Mouse (Mus musculus) MEL (cell line): ENCODE measurements around the gene Tsen15. TPM values are rescaled to one million over a fixed set of nuclear protein-coding genes. Genes with fewer than 3 reads are reported as not detected.

Experiments
- DNase-seq: peaks from one replicate; pipeline ENCODE4 v3.0.0; 2011; ENCODE audit warnings: low read depth, low spot score
- H3K27ac ChIP-seq: 2 replicates; pipeline ENCODE4 v1.5.1; 2012; ENCODE audit warnings: low read depth, mild to moderate bottlenecking, control low read depth, low read length, moderate library complexity; ENCODE audit not compliant: control insufficient read depth
- H3K27me3 ChIP-seq, 2 experiments: fragments of 150-350 bp in 1 of 2; sonication (generic) in 1 of 2; 2 replicates each; pipeline ENCODE4 v1.6.1; 2012; ENCODE audit warnings: low read length in 2 of 2, mild to moderate bottlenecking in 2 of 2, improper control_type of control experiment in 1 of 2, moderate library complexity in 1 of 2; ENCODE audit not compliant: insufficient read depth in 2 of 2, control insufficient read depth in 1 of 2
- H3K36me3 ChIP-seq, 2 experiments: 2 replicates each; pipeline ENCODE4 v1.6.1; 2012 to 2014; ENCODE audit warnings: low read length in 2 of 2, improper control_type of control experiment in 1 of 2, inconsistent platforms in 1 of 2, mild to moderate bottlenecking in 1 of 2; ENCODE audit not compliant: insufficient read depth in 2 of 2, control insufficient read depth in 1 of 2
- H3K4me1 ChIP-seq, 2 experiments: fragments of 150-350 bp in 1 of 2; sonication (generic) in 1 of 2; 2 replicates each; pipeline ENCODE4 v1.6.1; 2012; ENCODE audit warnings: low read length in 2 of 2, improper control_type of control experiment in 1 of 2, mild to moderate bottlenecking in 1 of 2; ENCODE audit not compliant: insufficient read depth in 2 of 2, control insufficient read depth in 1 of 2
- H3K4me3 ChIP-seq, 2 experiments: fragments of 150-350 bp in 1 of 2; sonication (generic) in 1 of 2; 2 replicates each; pipeline ENCODE4 v1.5.1; 2012; ENCODE audit warnings: low read depth in 2 of 2, low read length in 2 of 2, mild to moderate bottlenecking in 2 of 2, moderate library complexity in 2 of 2, control low read depth in 1 of 2, improper control_type of control experiment in 1 of 2; ENCODE audit not compliant: control insufficient read depth in 1 of 2, insufficient read depth in 1 of 2
- H3K79me2 ChIP-seq: 2 replicates; pipeline ENCODE4 v1.6.1; 2012; ENCODE audit warnings: mild to moderate bottlenecking, low read length, moderate library complexity; ENCODE audit not compliant: control insufficient read depth, poor library complexity, insufficient read depth
- H3K9ac ChIP-seq: 2 replicates; pipeline ENCODE4 v1.6.1; 2012; ENCODE audit warnings: low read depth, mild to moderate bottlenecking, control low read depth, low read length, moderate library complexity; ENCODE audit not compliant: control insufficient read depth, poor library complexity, severe bottlenecking
- H3K9me3 ChIP-seq: fragments of 150-350 bp; sonication (generic); replicated peaks from 2 replicates; pipeline ENCODE4 v1.6.1; 2012; ENCODE audit warnings: mild to moderate bottlenecking, low read length, improper control_type of control experiment, moderate library complexity; ENCODE audit not compliant: insufficient read depth
- BHLHE40 ChIP-seq: IDR thresholded peaks from 2 replicates; pipeline ENCODE4 v1.6.1; 2012; ENCODE audit warnings: low read depth, mild to moderate bottlenecking, inconsistent platforms, low read length, improper control_type of control experiment, borderline replicate concordance
- CHD2 ChIP-seq: IDR thresholded peaks from 2 replicates; pipeline ENCODE4 v1.6.1; 2011; ENCODE audit warnings: low read length, improper control_type of control experiment
- CTCF ChIP-seq, 3 experiments: IDR thresholded peaks in 2 of 3; conservative IDR thresholded peaks in 1 of 3; 2 replicates each; pipeline ENCODE4 v1.5.1; 2011 to 2012; ENCODE audit warnings: low read length in 3 of 3, low read depth in 2 of 3, mild to moderate bottlenecking in 2 of 3, improper control_type of control experiment in 1 of 3, inconsistent platforms in 1 of 3, mixed read lengths in 1 of 3, moderate library complexity in 1 of 3; ENCODE audit not compliant: control insufficient read depth in 1 of 3, insufficient read depth in 1 of 3, poor library complexity in 1 of 3, severe bottlenecking in 1 of 3
- ELF1 ChIP-seq: IDR thresholded peaks from 2 replicates; pipeline ENCODE4 v1.6.1; 2014; ENCODE audit warnings: low read depth, mild to moderate bottlenecking, inconsistent platforms, low read length, improper control_type of control experiment, moderate library complexity
- EP300 ChIP-seq, 2 experiments: IDR thresholded peaks; 2 replicates each; pipeline ENCODE4 v1.6.1; 2011; ENCODE audit warnings: improper control_type of control experiment in 2 of 2, low read length in 2 of 2, low read depth in 1 of 2, mild to moderate bottlenecking in 1 of 2
- HCFC1 ChIP-seq: IDR thresholded peaks from 2 replicates; pipeline ENCODE4 v1.6.1; 2012; ENCODE audit warnings: low read depth, mild to moderate bottlenecking, inconsistent platforms, low read length, improper control_type of control experiment, moderate library complexity
- JUND ChIP-seq: IDR thresholded peaks from 2 replicates; pipeline ENCODE4 v1.6.1; 2011; ENCODE audit warnings: low read depth, mild to moderate bottlenecking, improper control_type of control experiment, low read length
- KAT2A ChIP-seq: conservative IDR thresholded peaks from 2 replicates; pipeline ENCODE4 v1.6.1; 2012; ENCODE audit warnings: low read depth, low read length, improper control_type of control experiment, inconsistent platforms
- MAFK ChIP-seq: IDR thresholded peaks from 2 replicates; pipeline ENCODE4 v1.6.1; 2011; ENCODE audit warnings: low read depth, mild to moderate bottlenecking, low read length, improper control_type of control experiment, borderline replicate concordance
- MAX ChIP-seq: IDR thresholded peaks from 2 replicates; pipeline ENCODE4 v1.6.1; 2011; ENCODE audit warnings: low read length, improper control_type of control experiment
- MAZ ChIP-seq: IDR thresholded peaks from 2 replicates; pipeline ENCODE4 v1.6.1; 2012; ENCODE audit warnings: low read depth, mild to moderate bottlenecking, inconsistent platforms, low read length, improper control_type of control experiment
- MEF2A ChIP-seq: IDR thresholded peaks from 2 replicates; pipeline ENCODE4 v1.6.1; 2014; ENCODE audit warnings: low read depth, mild to moderate bottlenecking, inconsistent platforms, low read length, improper control_type of control experiment; ENCODE audit not compliant: poor library complexity, insufficient replicate concordance, severe bottlenecking; ENCODE audit errors: extremely low read depth
- NELFE ChIP-seq: IDR thresholded peaks from 2 replicates; pipeline ENCODE4 v1.6.1; 2011; ENCODE audit warnings: low read depth, low read length, improper control_type of control experiment
- NRF1 ChIP-seq: IDR thresholded peaks from 2 replicates; pipeline ENCODE4 v1.6.1; 2014; ENCODE audit warnings: low read depth, mild to moderate bottlenecking, inconsistent platforms, low read length, improper control_type of control experiment, moderate library complexity; ENCODE audit not compliant: poor library complexity, insufficient read depth, severe bottlenecking
- POLR2AphosphoS2 ChIP-seq: IDR thresholded peaks from 2 replicates; pipeline ENCODE4 v1.6.1; 2011; ENCODE audit warnings: low read length, improper control_type of control experiment
- POLR2AphosphoS5 ChIP-seq: IDR thresholded peaks from 2 replicates; pipeline ENCODE4 v1.6.1; 2012; ENCODE audit warnings: low read depth, borderline replicate concordance, mild to moderate bottlenecking, inconsistent platforms, low read length, moderate library complexity, mixed read lengths
- RAD21 ChIP-seq: IDR thresholded peaks from 2 replicates; pipeline ENCODE4 v1.6.1; 2011; ENCODE audit warnings: mild to moderate bottlenecking, low read depth, low read length, improper control_type of control experiment
- RCOR1 ChIP-seq: IDR thresholded peaks from 2 replicates; pipeline ENCODE4 v1.6.1; 2012; ENCODE audit warnings: low read depth, mild to moderate bottlenecking, inconsistent platforms, low read length, improper control_type of control experiment
- SIN3A ChIP-seq: IDR thresholded peaks from 2 replicates; pipeline ENCODE4 v1.6.1; 2012; ENCODE audit warnings: low read length, improper control_type of control experiment, inconsistent platforms
- TAL1 ChIP-seq: IDR thresholded peaks from 2 replicates; pipeline ENCODE4 v1.6.1; 2012; ENCODE audit warnings: mild to moderate bottlenecking, inconsistent platforms, low read length, moderate library complexity, mixed read lengths
- UBTF ChIP-seq: IDR thresholded peaks from 2 replicates; pipeline ENCODE4 v1.6.1; 2012; ENCODE audit warnings: low read depth, mild to moderate bottlenecking, inconsistent platforms, low read length, improper control_type of control experiment, moderate library complexity, borderline replicate concordance; ENCODE audit not compliant: insufficient read depth
- USF1 ChIP-seq: IDR thresholded peaks from 2 replicates; pipeline ENCODE4 v1.6.1; 2014; ENCODE audit warnings: low read depth, mild to moderate bottlenecking, inconsistent platforms, low read length, improper control_type of control experiment, moderate library complexity
- USF2 ChIP-seq, 2 experiments: IDR thresholded peaks; 2 replicates each; pipeline ENCODE4 v1.6.1; 2011 to 2012; ENCODE audit warnings: improper control_type of control experiment in 2 of 2, low read length in 2 of 2, borderline replicate concordance in 1 of 2, inconsistent platforms in 1 of 2, low read depth in 1 of 2, mild to moderate bottlenecking in 1 of 2; ENCODE audit not compliant: insufficient read depth in 1 of 2
- ZC3H11A ChIP-seq: IDR thresholded peaks from 2 replicates; pipeline ENCODE4 v1.6.1; 2012; ENCODE audit warnings: low read depth, mild to moderate bottlenecking, inconsistent platforms, low read length, improper control_type of control experiment
- polyA plus RNA-seq, 2 experiments: library from polyadenylated mRNA; stranded (reverse) in 1 of 2; unstranded in 1 of 2; fragments of >175 nt in 1 of 2; fragments of >200 nt in 1 of 2; gene quantifications; 2 replicates each; pipeline versions ENCODE4 v1.2.1 to v1.2.4; 2012; ENCODE audit warnings: low replicate concordance in 2 of 2, low read depth in 1 of 2; ENCODE audit not compliant: insufficient read length in 2 of 2, insufficient read depth in 1 of 2, missing spikeins in 1 of 2
- total RNA-seq: library from RNA; depleted of rRNA; stranded (reverse); fragments of 300-350 nt; gene quantifications from 2 replicates; pipeline ENCODE4 v1.2.3, GENCODE M21; 2012

Gene Tsen15
- total and polyA plus RNA-seq, 3 experiments, result 66.8 to 194 (median 68.3) TPM

GRCm38 (mm10) chr1:152398708-152399107 lies 12.2 kb upstream of the Tsen15 start:
- H3K27ac ChIP-seq, result no peak overlapping the region
- no peak overlapping the region for H3K4me3 ChIP-seq
- H3K36me3 ChIP-seq, result no peaks in the 10 kb centered on the region
- 0 out of 2 replicates have a peak, but pooled peaks cover 2% of the 10 kb centered on the region for H3K9me3 ChIP-seq
- TF ChIP-seq BHLHE40, result no peak
- no peak for TF ChIP-seq TAL1
- no peak for TF ChIP-seq USF1
- no peak for TF ChIP-seq NELFE
- no peak for TF ChIP-seq NRF1
- no peak for TF ChIP-seq UBTF
- TF ChIP-seq MAX, result no peak
- TF ChIP-seq POLR2AphosphoS5, result no peak
- no peak for TF ChIP-seq CHD2
- no peak for TF ChIP-seq KAT2A
- no peak for TF ChIP-seq RAD21
- no peak for TF ChIP-seq SIN3A
- no peak for TF ChIP-seq MEF2A
- TF ChIP-seq ELF1, result no peak
- no peak for TF ChIP-seq POLR2AphosphoS2
- no peaks in the 10 kb centered on the region; a peak in 2 of 4 replicates for H3K27me3 ChIP-seq
- no peak overlapping the region for H3K9ac ChIP-seq
- no peaks in the 10 kb centered on the region for H3K4me1 ChIP-seq
- no peak for DNase-seq
- no peaks in the 10 kb centered on the region for H3K79me2 ChIP-seq

- Histone ChIP-seq H3K9ac (no peak overlapping the region), H3K4me1 (no peaks in the 10 kb centered on the region), H3K27me3 (no peaks in the 10 kb centered on the region; a peak in 2 of 4 replicates), H3K79me2 (no peaks in the 10 kb centered on the region), H3K27ac (no peak overlapping the region), H3K4me3 (no peak overlapping the region), H3K36me3 (no peaks in the 10 kb centered on the region), H3K9me3 (0 out of 2 replicates have a peak, but pooled peaks cover 2% of the 10 kb centered on the region)
- DNase-seq, result no peak
- TF ChIP-seq JUND, result no peak
- TF ChIP-seq HCFC1, result no peak
- TF ChIP-seq USF2 (IDR thresholded peaks at IDR 0.05; ENCODE audit: borderline replicate concordance in 1 of 2, insufficient read depth in 1 of 2, low read depth in 1 of 2, low read length in 2 of 2), result no peak
- TF ChIP-seq EP300 (IDR thresholded peaks at IDR 0.05; ENCODE audit: low read depth in 1 of 2, low read length in 2 of 2), result no peak
- TF ChIP-seq ELF1, result no peak
- TF ChIP-seq MAZ, result no peak
- TF ChIP-seq KAT2A, result no peak
- TF ChIP-seq CTCF (IDR thresholded peaks at IDR 0.05 in 2 of 3, conservative IDR thresholded peaks at IDR 0.05 in 1 of 3; ENCODE audit: control insufficient read depth in 1 of 3, insufficient read depth in 1 of 3, low read depth in 2 of 3, low read length in 3 of 3, poor library complexity in 1 of 3, severe bottlenecking in 1 of 3), result no peak
- TF ChIP-seq MAX, result no peak
- no peak for TF ChIP-seq ZC3H11A
- no peak for TF ChIP-seq RCOR1
- no peak for TF ChIP-seq MAFK
- no peak for TF ChIP-seq NELFE
Measured at GRCm38 (mm10) chr1:152394956-152395515, 8.5 kb upstream of the Tsen15 start.
